Mouse (Mus musculus): ENCODE data around the gene Gnai1. TPM values are rescaled to one million over a fixed set of nuclear protein-coding genes. Genes with fewer than 3 reads are reported as not detected.
A peak's percentile ranks its signal among the peaks of the same experiment; 100 is the strongest.
"Not testable (repeated sequence)": the region's sequence is repeated elsewhere in the genome, so short reads cannot be mapped to it uniquely, and the experiment has no call there.

Gene Gnai1
- 32.9 and 35.1 TPM in 2 replicates for polyA plus RNA-seq (2015; fragmentation: Nextera tagmentation; extraction: Ambion mirVana)

- H3K4me2 ChIP-seq: peak within 1 kb of the TSS; percentile 92
- no peaks in the 10 kb centered on the region for H3K27me3 ChIP-seq
- under 1% methylated on average over 47 of the region's 76 CpGs for WGBS
- no peaks in the 10 kb centered on the region for H3K36me3 ChIP-seq
- no peaks in the 10 kb centered on the region for H3K9me3 ChIP-seq
- H3K27ac ChIP-seq: peak within 1 kb of the TSS; percentile 76
- H3K4me1 ChIP-seq: peaks cover 8% of the 10 kb centered on the region; the same call in 1 of the 2 replicates
- peak within 1 kb of the TSS; percentile 87 for H3K9ac ChIP-seq
- peak; percentile 87 for ATAC-seq (ENCODE audit: insufficient number of reproducible peaks, low FRiP score, low TSS enrichment, low read depth)
- H3K4me3 ChIP-seq: peak within 1 kb of the TSS; percentile 83
Measured at GRCm38 (mm10) chr5:18360281-18360819, at the start of gene Gnai1. Gnai1 (minus strand) TSS chr5:18360355.

- H3K9ac ChIP-seq: no peak overlapping the region
- no peaks in the 10 kb centered on the region for H3K9me3 ChIP-seq
- H3K4me1 ChIP-seq: no peaks in the 10 kb centered on the region
- no peak overlapping the region for H3K27ac ChIP-seq
- H3K4me2 ChIP-seq: no peak overlapping the region
- no peak overlapping the region for H3K4me3 ChIP-seq
- H3K27me3 ChIP-seq: no peaks in the 10 kb centered on the region
- WGBS: 7% methylated on average over 2 of the region's 2 CpGs
- H3K36me3 ChIP-seq: no peaks in the 10 kb centered on the region
- ATAC-seq (ENCODE audit: insufficient number of reproducible peaks, low FRiP score, low TSS enrichment, low read depth): no peak
Measured at GRCm38 (mm10) chr5:18367864-18368263, 7.7 kb upstream of the Gnai1 start.

- H3K4me3 ChIP-seq: no peak overlapping the region
- H3K9me3 ChIP-seq: no peaks in the 10 kb centered on the region
- H3K4me2 ChIP-seq: no peak overlapping the region
- H3K9ac ChIP-seq: no peak overlapping the region
- H3K4me1 ChIP-seq: peaks cover 3% of the 10 kb centered on the region; the same call in 1 of the 2 replicates
- WGBS: 90% methylated on average over 3 of the region's 3 CpGs
- no peak overlapping the region for H3K27ac ChIP-seq
- H3K36me3 ChIP-seq: no peaks in the 10 kb centered on the region
- no peak for ATAC-seq (ENCODE audit: insufficient number of reproducible peaks, low FRiP score, low TSS enrichment, low read depth)
- no peaks in the 10 kb centered on the region for H3K27me3 ChIP-seq
Measured at GRCm38 (mm10) chr5:18365460-18365859, 5.3 kb upstream of the Gnai1 start.

- ATAC-seq (ENCODE audit: insufficient number of reproducible peaks, low FRiP score, low TSS enrichment, low read depth): no peak
Measured at GRCm38 (mm10) chr5:18360956-18361355, 801 bp upstream of the Gnai1 start.

GRCm38 (mm10) chr5:18359376-18360280 lies 527 bp downstream of the Gnai1 start:
- Histone ChIP-seq H3K27me3 (no peaks in the 10 kb centered on the region), H3K4me2 (peak overlapping the region; percentile 92), H3K4me3 (peak overlapping the region; percentile 83), H3K9ac (peak overlapping the region; percentile 87), H3K9me3 (no peaks in the 10 kb centered on the region), H3K4me1 (peaks cover 8% of the 10 kb centered on the region; the same call in 1 of the 2 replicates), H3K36me3 (no peaks in the 10 kb centered on the region), H3K27ac (peak overlapping the region; percentile 76)
- WGBS: 1% methylated on average over 74 of the region's 76 CpGs
- peak; percentile 65 for ATAC-seq (ENCODE audit: insufficient number of reproducible peaks, low FRiP score, low TSS enrichment, low read depth)

More at GRCm38 (mm10) chr5:18360956-18361355, 801 bp upstream of the Gnai1 start:
- Histone ChIP-seq H3K4me1 (peaks cover 8% of the 10 kb centered on the region; the same call in 1 of the 2 replicates), H3K4me2 (peak overlapping the region; percentile 92), H3K27me3 (no peaks in the 10 kb centered on the region), H3K9ac (no peak overlapping the region), H3K36me3 (no peaks in the 10 kb centered on the region), H3K27ac (peak overlapping the region; percentile 71; the same call in 1 of the 2 replicates), H3K4me3 (peak overlapping the region; percentile 83), H3K9me3 (no peaks in the 10 kb centered on the region)
- 23% methylated on average over 6 of the region's 6 CpGs for WGBS

GRCm38 (mm10) chr5:18358778-18359177 lies 1.4 kb downstream of the Gnai1 start:
- WGBS: 30% methylated on average over 6 of the region's 6 CpGs
- no peak for ATAC-seq (ENCODE audit: insufficient number of reproducible peaks, low FRiP score, low TSS enrichment, low read depth)
- Histone ChIP-seq H3K27me3 (no peaks in the 10 kb centered on the region), H3K4me2 (peak overlapping the region; percentile 92), H3K9ac (no peak overlapping the region), H3K36me3 (no peaks in the 10 kb centered on the region), H3K4me1 (peaks cover 8% of the 10 kb centered on the region; the same call in 1 of the 2 replicates), H3K4me3 (peak overlapping the region; percentile 83), H3K27ac (no peak overlapping the region), H3K9me3 (no peaks in the 10 kb centered on the region)

GRCm38 (mm10) chr5:18358191-18358590 lies 2.0 kb downstream of the Gnai1 start:
- peak overlapping the region; percentile 92; the same call in 1 of the 2 replicates for H3K4me2 ChIP-seq
- no peak overlapping the region for H3K9ac ChIP-seq
- peak overlapping the region; percentile 83 for H3K4me3 ChIP-seq
- WGBS: 13% methylated on average over 3 of the region's 3 CpGs
- no peak for ATAC-seq (ENCODE audit: insufficient number of reproducible peaks, low FRiP score, low TSS enrichment, low read depth)
- H3K27ac ChIP-seq: no peak overlapping the region
- no peaks in the 10 kb centered on the region for H3K9me3 ChIP-seq
- H3K4me1 ChIP-seq: peaks cover 8% of the 10 kb centered on the region; the same call in 1 of the 2 replicates
- H3K27me3 ChIP-seq: no peaks in the 10 kb centered on the region
- H3K36me3 ChIP-seq: no peaks in the 10 kb centered on the region

GRCm38 (mm10) chr5:18347297-18347696 lies 12.9 kb downstream of the Gnai1 start:
- Histone ChIP-seq H3K9me3 (no peaks in the 10 kb centered on the region), H3K4me1 (no peaks in the 10 kb centered on the region), H3K4me2 (no peak overlapping the region), H3K27me3 (no peaks in the 10 kb centered on the region), H3K4me3 (no peak overlapping the region), H3K36me3 (no peaks in the 10 kb centered on the region), H3K9ac (no peak overlapping the region), H3K27ac (no peak overlapping the region)
- no peak for ATAC-seq (ENCODE audit: insufficient number of reproducible peaks, low FRiP score, low TSS enrichment, low read depth)
- WGBS: 92% methylated on average over 3 of the region's 3 CpGs

GRCm38 (mm10) chr5:18343455-18344142 lies 16.6 kb downstream of the Gnai1 start:
- Histone ChIP-seq H3K4me3 (no peak overlapping the region), H3K27me3 (no peaks in the 10 kb centered on the region), H3K27ac (no peak overlapping the region), H3K9ac (no peak overlapping the region), H3K36me3 (no peaks in the 10 kb centered on the region), H3K4me2 (no peak overlapping the region), H3K9me3 (no peaks in the 10 kb centered on the region), H3K4me1 (no peaks in the 10 kb centered on the region)
- 87% methylated on average over 4 of the region's 4 CpGs for WGBS
- ATAC-seq (ENCODE audit: insufficient number of reproducible peaks, low FRiP score, low TSS enrichment, low read depth): no peak

- ATAC-seq (ENCODE audit: insufficient number of reproducible peaks, low FRiP score, low TSS enrichment, low read depth): no peak
- no peak overlapping the region for H3K4me2 ChIP-seq
- H3K27me3 ChIP-seq: no peaks in the 10 kb centered on the region
- H3K4me3 ChIP-seq: no peak overlapping the region
- 73% methylated on average over 4 of the region's 4 CpGs for WGBS
- H3K36me3 ChIP-seq: no peaks in the 10 kb centered on the region
- no peaks in the 10 kb centered on the region for H3K9me3 ChIP-seq
- no peaks in the 10 kb centered on the region for H3K4me1 ChIP-seq
- H3K27ac ChIP-seq: no peak overlapping the region
- H3K9ac ChIP-seq: no peak overlapping the region
Measured at GRCm38 (mm10) chr5:18342765-18343454, 17.2 kb downstream of the Gnai1 start.

GRCm38 (mm10) chr5:18341876-18342275 lies 18.3 kb downstream of the Gnai1 start:
- H3K4me1 ChIP-seq; H3K27ac ChIP-seq; H3K4me2 ChIP-seq; H3K9me3 ChIP-seq; H3K27me3 ChIP-seq; H3K4me3 ChIP-seq; H3K9ac ChIP-seq; H3K36me3 ChIP-seq; ATAC-seq (ENCODE audit: insufficient number of reproducible peaks, low FRiP score, low TSS enrichment, low read depth): not testable (repeated sequence)
- 92% methylated on average over 1 of the region's 1 CpGs for WGBS
